Mouse (Mus musculus) T-cell, adult 2 months (primary cell): ENCODE data around the gene Calm1.
A peak's percentile ranks its signal among the peaks of the same experiment; 100 is the strongest.
"Not testable (repeated sequence)": the region's sequence is repeated elsewhere in the genome, so short reads cannot be mapped to it uniquely, and the experiment has no call there.

Experiments
- DNase-seq: peaks from one replicate; pipeline ENCODE4 v3.0.0; 2022; ENCODE audit warnings: low spot score

Calm1 gene

GRCm38 (mm10) chr12:100198967-100199660, at the start of gene Calm1:
Gene Calm1, plus strand, starts transcription at chr12:100199435.
- peak; percentile 91 for DNase-seq

- no peak for DNase-seq
Observed at GRCm38 (mm10) chr12:100152466-100152865, 46.8 kb upstream of the Calm1 start.

- DNase-seq = peak; percentile 90
Observed at GRCm38 (mm10) chr12:100159261-100159975, 39.8 kb upstream of the Calm1 start, which contains the start of gene Nrde2. Gene Nrde2, minus strand, starts transcription at chr12:100159653.

GRCm38 (mm10) chr12:100164991-100165500, 34.2 kb upstream of the Calm1 start:
- peak; percentile 65 for DNase-seq

- DNase-seq = peak; percentile 33
Observed at GRCm38 (mm10) chr12:100166177-100166576, 33.1 kb upstream of the Calm1 start.

- no peak for DNase-seq
Observed at GRCm38 (mm10) chr12:100166939-100167338, 32.3 kb upstream of the Calm1 start.

- no peak for DNase-seq
Observed at GRCm38 (mm10) chr12:100167502-100167901, 31.7 kb upstream of the Calm1 start.

GRCm38 (mm10) chr12:100167931-100168871, 31.0 kb upstream of the Calm1 start:
- DNase-seq = peak; percentile 43

- DNase-seq = no peak
Observed at GRCm38 (mm10) chr12:100172481-100172880, 26.8 kb upstream of the Calm1 start.

- no peak for DNase-seq
Observed at GRCm38 (mm10) chr12:100176469-100177056, 22.7 kb upstream of the Calm1 start.

- no peak for DNase-seq
Observed at GRCm38 (mm10) chr12:100178898-100179440, 20.3 kb upstream of the Calm1 start.

- DNase-seq = no peak
Observed at GRCm38 (mm10) chr12:100180802-100181201, 18.4 kb upstream of the Calm1 start.

- DNase-seq = no peak
Observed at GRCm38 (mm10) chr12:100182676-100183075, 16.6 kb upstream of the Calm1 start.

- no peak for DNase-seq
Observed at GRCm38 (mm10) chr12:100183970-100184369, 15.3 kb upstream of the Calm1 start.

- DNase-seq = not testable (repeated sequence)
Observed at GRCm38 (mm10) chr12:100184976-100185375, 14.3 kb upstream of the Calm1 start.

GRCm38 (mm10) chr12:100185897-100186296, 13.3 kb upstream of the Calm1 start:
- DNase-seq = no peak

- no peak for DNase-seq
Observed at GRCm38 (mm10) chr12:100186376-100186775, 12.9 kb upstream of the Calm1 start.

GRCm38 (mm10) chr12:100187013-100187755, 12.1 kb upstream of the Calm1 start:
- peak; percentile 99 for DNase-seq

- DNase-seq = peak; percentile 31
Observed at GRCm38 (mm10) chr12:100187756-100188430, 11.3 kb upstream of the Calm1 start.

- DNase-seq = no peak
Observed at GRCm38 (mm10) chr12:100190802-100191201, 8.4 kb upstream of the Calm1 start.
